Mouse (Mus musculus) G1E (cell line): Measurements from ENCODE around the gene Plpp4.

Source experiments
- CTCF ChIP-seq: IDR thresholded peaks from 2 replicates; pipeline ENCODE4 v1.5.1; 2012; ENCODE audit warnings: low read depth, low read length, inconsistent platforms, mixed read lengths
- POLR2AphosphoS5 ChIP-seq: IDR thresholded peaks from 2 replicates; pipeline ENCODE4 v1.6.1; 2012; ENCODE audit warnings: low read depth, low read length, inconsistent platforms; ENCODE audit not compliant: insufficient replicate concordance

DNA sequence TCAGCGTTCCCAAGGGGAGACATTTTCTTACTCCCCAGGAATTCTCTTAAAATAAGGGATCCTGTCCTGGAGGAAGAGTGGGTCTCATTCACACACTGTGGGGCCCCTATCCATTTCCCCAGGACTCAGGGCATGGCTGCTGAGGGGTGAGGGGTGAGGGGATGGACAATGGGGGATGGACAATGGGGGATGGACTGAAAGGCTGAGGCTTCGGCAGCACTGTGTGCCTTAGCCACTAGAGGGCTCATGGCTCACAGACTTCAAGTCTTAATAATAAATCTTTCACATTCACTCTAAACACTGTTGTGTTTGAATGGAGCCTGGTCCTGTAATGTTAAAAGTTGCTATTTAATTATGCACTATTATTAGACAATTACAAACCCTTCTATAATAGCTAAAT is 21.4 kb upstream of the Plpp4 start:
- TF ChIP-seq POLR2AphosphoS5, result no peak
- no peak for TF ChIP-seq CTCF
